Mouse (Mus musculus): ENCODE data around the gene Mob4.

The Mob4 gene

GRCm38 (mm10) chr1:55185718-55186117 is 54.7 kb downstream of the Mob4 start:
- DNase-seq (ENCODE audit: low spot score), result no peak

- DNase-seq (ENCODE audit: low spot score), result no peak
Observed at GRCm38 (mm10) chr1:55186592-55187210, 55.7 kb downstream of the Mob4 start.

GRCm38 (mm10) chr1:55192015-55192414 is 61.0 kb downstream of the Mob4 start:
- DNase-seq (ENCODE audit: low spot score), result no peak

- DNase-seq (ENCODE audit: low spot score), result peak; percentile 30
Observed at GRCm38 (mm10) chr1:55192824-55193223, 61.8 kb downstream of the Mob4 start.

GRCm38 (mm10) chr1:55193316-55193715 is 62.3 kb downstream of the Mob4 start:
- DNase-seq (ENCODE audit: low spot score), result no peak

- no peak for DNase-seq (ENCODE audit: low spot score)
Observed at GRCm38 (mm10) chr1:55194064-55194915, 63.3 kb downstream of the Mob4 start.

GRCm38 (mm10) chr1:55195021-55195420 is 64.0 kb downstream of the Mob4 start:
- no peak for DNase-seq (ENCODE audit: low spot score)

- peak; percentile 24 for DNase-seq (ENCODE audit: low spot score)
Observed at GRCm38 (mm10) chr1:55196327-55197003, 65.4 kb downstream of the Mob4 start.

GRCm38 (mm10) chr1:55198719-55199118 is 67.7 kb downstream of the Mob4 start:
- no peak for DNase-seq (ENCODE audit: low spot score)

GRCm38 (mm10) chr1:55201850-55202752 is 71.1 kb downstream of the Mob4 start:
- no peak for DNase-seq (ENCODE audit: low spot score)

Measured in T-cell, adult 2 months (primary cell).